Comparison of ENCODE assay signal across 8 mouse cellular contexts in genomic region chr19:6291117-6291781, GRCm38 (mm10). TPM values are rescaled to one million over a fixed set of nuclear protein-coding genes. Genes with fewer than 3 reads are reported as not detected.
DNase-seq lines count a peak whose midpoint lies in the region; ATAC-seq and TF ChIP-seq lines count a peak whose summit lies in the region.

No protein-coding gene starts in this region.

- no peak overlapping the region for H3K4me3 ChIP-seq in forebrain, embryonic 10.5 days
- no peak overlapping the region for H3K4me3 ChIP-seq in forebrain, embryonic 12.5 days (replicated peaks)
- no peak overlapping the region for H3K4me3 ChIP-seq in heart, postnatal 0 days (ENCODE audit: low read depth, low read length)
- H3K4me3 ChIP-seq in limb, embryonic 10.5 days = no peak overlapping the region

- no peak for TF ChIP-seq CTCF in heart, postnatal 0 days (IDR thresholded peaks at IDR 0.05; ENCODE audit: low read depth)

- DNase-seq in forebrain, embryonic 10.5 days (ENCODE audit: extremely low spot score, low spot score) = no peak
- DNase-seq in cerebellum, adult 18-20 months = peak; percentile 81 to 89
- peak; percentile 58 for DNase-seq in heart, postnatal 0 days (ENCODE audit: low spot score)
- DNase-seq in limb, embryonic 10.5 days (ENCODE audit: low spot score) = no peak
- DNase-seq in layer of hippocampus, postnatal 25 days (ENCODE audit: extremely low spot score in 1 of 2, low spot score in 1 of 2) = no peak

- H3K4me1 ChIP-seq in forebrain, embryonic 10.5 days = peaks cover 20% of the 10 kb centered on the region
- peaks cover 4% of the 10 kb centered on the region; the same call in 1 of the 2 replicates for H3K4me1 ChIP-seq in forebrain, embryonic 12.5 days
- peaks cover 29% of the 10 kb centered on the region for H3K4me1 ChIP-seq in heart, postnatal 0 days (ENCODE audit: control insufficient read depth, insufficient read depth)
- H3K4me1 ChIP-seq in limb, embryonic 10.5 days = peaks cover 11% of the 10 kb centered on the region; the same call in 1 of the 2 replicates

- H3K9me3 ChIP-seq in forebrain, embryonic 10.5 days = no peaks in the 10 kb centered on the region
- H3K9me3 ChIP-seq in forebrain, embryonic 12.5 days = no peaks in the 10 kb centered on the region
- no peaks in the 10 kb centered on the region for H3K9me3 ChIP-seq in heart, postnatal 0 days (replicated peaks; ENCODE audit: control insufficient read depth, low read length)
- no peaks in the 10 kb centered on the region for H3K9me3 ChIP-seq in limb, embryonic 10.5 days (replicated peaks)

- H3K9ac ChIP-seq in forebrain, embryonic 12.5 days = no peak overlapping the region
- no peak overlapping the region for H3K9ac ChIP-seq in heart, postnatal 0 days (replicated peaks; ENCODE audit: low read depth, low read length)

- H3K4me2 ChIP-seq in forebrain, embryonic 12.5 days = no peak overlapping the region
- H3K4me2 ChIP-seq in heart, postnatal 0 days (ENCODE audit: low read depth, low read length) = no peak overlapping the region

- H3K27ac ChIP-seq in forebrain, embryonic 10.5 days = peak overlapping the region; percentile 8; the same call in 1 of the 2 replicates
- H3K27ac ChIP-seq in forebrain, embryonic 12.5 days = no peak overlapping the region
- H3K27ac ChIP-seq in heart, postnatal 0 days (ENCODE audit: low read depth) = peak overlapping the region; percentile 73
- peak overlapping the region; percentile 20; the same call in 1 of the 2 replicates for H3K27ac ChIP-seq in limb, embryonic 10.5 days

- no peaks in the 10 kb centered on the region for H3K27me3 ChIP-seq in forebrain, embryonic 10.5 days (ENCODE audit: poor library complexity, severe bottlenecking)
- no peaks in the 10 kb centered on the region for H3K27me3 ChIP-seq in forebrain, embryonic 12.5 days
- no peaks in the 10 kb centered on the region for H3K27me3 ChIP-seq in heart, postnatal 0 days (ENCODE audit: control insufficient read depth, insufficient read depth, low read length)
- H3K27me3 ChIP-seq in limb, embryonic 10.5 days (ENCODE audit: low read depth, poor library complexity, severe bottlenecking) = no peaks in the 10 kb centered on the region

- H3K36me3 ChIP-seq in forebrain, embryonic 10.5 days (replicated peaks) = peaks cover 91% of the 10 kb centered on the region
- peaks cover 76% of the 10 kb centered on the region for H3K36me3 ChIP-seq in forebrain, embryonic 12.5 days (replicated peaks)
- H3K36me3 ChIP-seq in heart, postnatal 0 days (replicated peaks; ENCODE audit: control insufficient read depth, insufficient read depth, low read length) = peaks cover 42% of the 10 kb centered on the region
- H3K36me3 ChIP-seq in limb, embryonic 10.5 days = peaks cover 92% of the 10 kb centered on the region

- TF ChIP-seq EP300 in heart, postnatal 0 days (IDR thresholded peaks at IDR 0.05; ENCODE audit: low read depth) = no peak

- ATAC-seq in forebrain, embryonic 12.5 days (ENCODE audit: low FRiP score) = no peak
- peak; percentile 57; the same call in 1 of the 2 replicates for ATAC-seq in heart, postnatal 0 days (ENCODE audit: insufficient read depth, low read depth)
- ATAC-seq in inflammation-experienced regulatory T-cells, adult 6 months = no peak
- ATAC-seq in megakaryocyte-erythroid progenitor cell, adult 5-6 weeks (replicated peaks; ENCODE audit: low FRiP score, low TSS enrichment, poor library complexity, severe bottlenecking) = no peak

- WGBS in forebrain, embryonic 10.5 days = 79% methylated on average over 10 of the region's 10 CpGs
- 79% methylated on average over 10 of the region's 10 CpGs for WGBS in forebrain, embryonic 12.5 days
- 65% methylated on average over 10 of the region's 10 CpGs for WGBS in heart, postnatal 0 days
- WGBS in limb, embryonic 10.5 days = 74% methylated on average over 10 of the region's 10 CpGs

RNA-seq across cellular contexts. Expression of gene Ehd1, which starts 14.7 kb away (rescaled TPM):
- 76.8 and 82.1 TPM in 2 replicates for polyA plus RNA-seq in forebrain, embryonic 10.5 days (2016; fragmentation: Nextera tagmentation; extraction: Ambion mirVana)
- polyA plus RNA-seq in forebrain, embryonic 12.5 days (2016; fragmentation: Nextera tagmentation; extraction: Ambion mirVana) = 86.6 and 89.0 TPM in 2 replicates
- 127 and 200 TPM in 2 replicates for total RNA-seq in heart, postnatal 0 days (2014; rRNA removed; ENCODE audit: low replicate concordance)
- 56.4 and 60.3 TPM in 2 replicates for polyA plus RNA-seq in heart, postnatal 0 days (2015; fragmentation: Nextera tagmentation; extraction: Ambion mirVana)
- polyA plus RNA-seq in limb, embryonic 10.5 days (2016; fragmentation: Nextera tagmentation; extraction: Ambion mirVana) = 72.5 and 74.9 TPM in 2 replicates
- polyA plus RNA-seq in inflammation-experienced regulatory T-cells, adult 6 months (2017; shearing (Covaris generic)) = 10 to 100 TPM; 10.8 to 36.2 (median 11.4) TPM
- total RNA-seq in layer of hippocampus, postnatal 25 days (2021) = 10 to 100 TPM; 84.9 to 88.6 TPM
- 50.0 and 60.7 TPM in 2 replicates for total RNA-seq in megakaryocyte-erythroid progenitor cell, adult 5-6 weeks (2014; fragmentation: Nextera tagmentation)
- 26.7 and 62.5 TPM in 2 replicates for total RNA-seq in megakaryocyte-erythroid progenitor cell, adult 5-6 weeks (2017)

RNA-seq across cellular contexts. Expression of gene Cdc42bpg, which starts 15.0 kb away (rescaled TPM):
- 0.23 and 0.24 TPM in 2 replicates for polyA plus RNA-seq in forebrain, embryonic 10.5 days (2016; fragmentation: Nextera tagmentation; extraction: Ambion mirVana)
- polyA plus RNA-seq in forebrain, embryonic 12.5 days (2016; fragmentation: Nextera tagmentation; extraction: Ambion mirVana) = 0.36 and 0.38 TPM in 2 replicates
- 4.8 and 9.5 TPM in 2 replicates for total RNA-seq in heart, postnatal 0 days (2014; rRNA removed; ENCODE audit: low replicate concordance)
- 0.49 and 0.51 TPM in 2 replicates for polyA plus RNA-seq in heart, postnatal 0 days (2015; fragmentation: Nextera tagmentation; extraction: Ambion mirVana)
- 0.15 and 0.38 TPM in 2 replicates for polyA plus RNA-seq in limb, embryonic 10.5 days (2016; fragmentation: Nextera tagmentation; extraction: Ambion mirVana)
- under 1 TPM; 0.15 to 0.36 (median 0.26) TPM for polyA plus RNA-seq in inflammation-experienced regulatory T-cells, adult 6 months (2017; shearing (Covaris generic))
- total RNA-seq in layer of hippocampus, postnatal 25 days (2021) = 1 to 10 TPM; 3.9 to 4.6 TPM
- 3.4 and 4.4 TPM in 2 replicates for total RNA-seq in megakaryocyte-erythroid progenitor cell, adult 5-6 weeks (2014; fragmentation: Nextera tagmentation)
- total RNA-seq in megakaryocyte-erythroid progenitor cell, adult 5-6 weeks (2017) = 3.1 and 3.7 TPM in 2 replicates

RNA-seq across cellular contexts. Expression of gene Men1, which starts 43.5 kb away (rescaled TPM):
- 115 and 130 TPM in 2 replicates for polyA plus RNA-seq in forebrain, embryonic 10.5 days (2016; fragmentation: Nextera tagmentation; extraction: Ambion mirVana)
- polyA plus RNA-seq in forebrain, embryonic 12.5 days (2016; fragmentation: Nextera tagmentation; extraction: Ambion mirVana) = 97.1 and 107 TPM in 2 replicates
- 20.6 and 46.5 TPM in 2 replicates for total RNA-seq in heart, postnatal 0 days (2014; rRNA removed; ENCODE audit: low replicate concordance)
- polyA plus RNA-seq in heart, postnatal 0 days (2015; fragmentation: Nextera tagmentation; extraction: Ambion mirVana) = 20.1 and 20.3 TPM in 2 replicates
- 118 and 120 TPM in 2 replicates for polyA plus RNA-seq in limb, embryonic 10.5 days (2016; fragmentation: Nextera tagmentation; extraction: Ambion mirVana)
- polyA plus RNA-seq in inflammation-experienced regulatory T-cells, adult 6 months (2017; shearing (Covaris generic)) = 10 to 100 TPM; 15.8 to 18.7 (median 16.3) TPM
- 10 to 100 TPM; 63.3 to 64.8 TPM for total RNA-seq in layer of hippocampus, postnatal 25 days (2021)
- 39.8 and 56.2 TPM in 2 replicates for total RNA-seq in megakaryocyte-erythroid progenitor cell, adult 5-6 weeks (2014; fragmentation: Nextera tagmentation)
- total RNA-seq in megakaryocyte-erythroid progenitor cell, adult 5-6 weeks (2017) = 17.8 and 19.8 TPM in 2 replicates

RNA-seq across cellular contexts. Expression of gene Map4k2, which starts 49.7 kb away (rescaled TPM):
- 12.6 and 14.5 TPM in 2 replicates for polyA plus RNA-seq in forebrain, embryonic 10.5 days (2016; fragmentation: Nextera tagmentation; extraction: Ambion mirVana)
- 14.4 and 15.1 TPM in 2 replicates for polyA plus RNA-seq in forebrain, embryonic 12.5 days (2016; fragmentation: Nextera tagmentation; extraction: Ambion mirVana)
- 48.4 and 59.1 TPM in 2 replicates for total RNA-seq in heart, postnatal 0 days (2014; rRNA removed; ENCODE audit: low replicate concordance)
- 9.6 and 10.1 TPM in 2 replicates for polyA plus RNA-seq in heart, postnatal 0 days (2015; fragmentation: Nextera tagmentation; extraction: Ambion mirVana)
- 10.4 and 15.2 TPM in 2 replicates for polyA plus RNA-seq in limb, embryonic 10.5 days (2016; fragmentation: Nextera tagmentation; extraction: Ambion mirVana)
- 100 to 1,000 TPM in 1 of 3 experiments, 10 to 100 TPM in 2; 68.4 to 105 (median 88.5) TPM for polyA plus RNA-seq in inflammation-experienced regulatory T-cells, adult 6 months (2017; shearing (Covaris generic))
- total RNA-seq in layer of hippocampus, postnatal 25 days (2021) = 10 to 100 TPM; 66.3 to 78.4 TPM
- total RNA-seq in megakaryocyte-erythroid progenitor cell, adult 5-6 weeks (2014; fragmentation: Nextera tagmentation) = 37.3 and 41.8 TPM in 2 replicates
- total RNA-seq in megakaryocyte-erythroid progenitor cell, adult 5-6 weeks (2017) = 9.4 and 27.2 TPM in 2 replicates

RNA-seq across cellular contexts. Expression of gene Atg2a, which starts 49.8 kb away (rescaled TPM):
- 11.1 and 11.4 TPM in 2 replicates for polyA plus RNA-seq in forebrain, embryonic 10.5 days (2016; fragmentation: Nextera tagmentation; extraction: Ambion mirVana)
- 12.0 and 14.2 TPM in 2 replicates for polyA plus RNA-seq in forebrain, embryonic 12.5 days (2016; fragmentation: Nextera tagmentation; extraction: Ambion mirVana)
- 18.9 and 24.5 TPM in 2 replicates for total RNA-seq in heart, postnatal 0 days (2014; rRNA removed; ENCODE audit: low replicate concordance)
- 4.7 and 5.6 TPM in 2 replicates for polyA plus RNA-seq in heart, postnatal 0 days (2015; fragmentation: Nextera tagmentation; extraction: Ambion mirVana)
- 11.4 and 13.0 TPM in 2 replicates for polyA plus RNA-seq in limb, embryonic 10.5 days (2016; fragmentation: Nextera tagmentation; extraction: Ambion mirVana)
- 10 to 100 TPM in 2 of 3 experiments, 1 to 10 TPM in 1; 8.1 to 12.6 (median 11.5) TPM for polyA plus RNA-seq in inflammation-experienced regulatory T-cells, adult 6 months (2017; shearing (Covaris generic))
- 10 to 100 TPM; 31.1 to 38.3 TPM for total RNA-seq in layer of hippocampus, postnatal 25 days (2021)
- total RNA-seq in megakaryocyte-erythroid progenitor cell, adult 5-6 weeks (2014; fragmentation: Nextera tagmentation) = 22.6 and 30.2 TPM in 2 replicates
- 5.8 and 11.8 TPM in 2 replicates for total RNA-seq in megakaryocyte-erythroid progenitor cell, adult 5-6 weeks (2017)

Comparison
In these comparisons a context has a peak if more than half of its experiments do, and no peak if none do; other contexts are left out.
1. DNase-seq: peak in cerebellum, adult 18-20 months (2 of 2) and heart, postnatal 0 days (single experiment); none in forebrain, embryonic 10.5 days (single experiment), limb, embryonic 10.5 days (single experiment) and layer of hippocampus, postnatal 25 days (0 of 2).